Mouse (Mus musculus) neutrophil, adult 65 days (primary cell): ENCODE data around the gene Pde3a. TPM values are rescaled to one million over a fixed set of nuclear protein-coding genes. Genes with fewer than 3 reads are reported as not detected.

Experiments
- total RNA-seq: library from RNA; stranded (reverse); gene quantifications from 2 replicates; pipeline ENCODE4 v1.2.4, GENCODE M21; 2023

The Pde3a gene
- 0.05 and 0.35 TPM in 2 replicates for total RNA-seq

DNA sequence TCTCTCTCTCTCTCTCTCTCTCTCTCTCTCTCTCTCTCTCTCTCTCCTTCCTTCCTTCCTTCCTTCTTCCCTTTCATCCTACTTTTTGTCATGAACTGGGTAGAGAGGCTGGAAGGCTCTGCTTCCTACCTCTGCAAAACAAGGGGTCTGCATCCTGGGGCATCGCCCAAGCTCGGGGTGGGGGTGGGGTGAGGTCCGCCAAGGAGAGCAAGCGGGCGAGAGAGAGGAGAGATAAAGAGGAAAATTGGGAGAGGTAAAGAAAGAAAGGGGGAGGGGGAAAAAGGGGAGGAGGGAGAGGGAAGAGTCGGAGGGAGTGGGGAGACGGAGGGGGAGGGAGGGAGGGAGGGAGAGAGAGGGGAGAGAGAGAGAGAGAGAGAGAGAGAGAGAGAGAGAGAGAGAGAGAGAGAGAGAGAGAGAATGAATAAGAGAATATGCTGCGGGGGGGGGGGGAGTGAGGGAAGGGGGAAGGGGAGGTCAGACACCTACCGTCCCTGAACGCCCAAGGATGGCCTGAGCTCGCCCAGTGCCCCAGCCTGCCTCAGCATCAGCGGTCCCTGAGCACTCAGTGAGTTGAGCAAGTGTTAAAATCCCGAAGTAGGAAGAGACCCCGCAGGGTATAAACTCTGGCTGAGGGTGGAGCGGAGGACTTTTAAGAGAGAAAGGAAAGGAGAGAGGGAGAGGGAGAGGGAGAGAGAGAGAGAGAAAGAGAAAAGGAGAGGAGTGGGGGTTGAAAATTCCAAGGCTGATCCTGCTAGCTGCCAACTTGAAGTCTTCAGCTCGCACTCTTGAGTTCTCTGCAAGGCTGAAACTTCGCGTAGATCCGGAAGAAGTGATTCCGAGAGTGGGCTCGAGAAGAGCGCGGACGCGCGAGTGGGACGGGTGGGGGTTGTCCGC lies at the start of gene Pde3a:
Gene Pde3a, plus strand, starts transcription at position 579 of the 894 bp plus-strand sequence.

DNA sequence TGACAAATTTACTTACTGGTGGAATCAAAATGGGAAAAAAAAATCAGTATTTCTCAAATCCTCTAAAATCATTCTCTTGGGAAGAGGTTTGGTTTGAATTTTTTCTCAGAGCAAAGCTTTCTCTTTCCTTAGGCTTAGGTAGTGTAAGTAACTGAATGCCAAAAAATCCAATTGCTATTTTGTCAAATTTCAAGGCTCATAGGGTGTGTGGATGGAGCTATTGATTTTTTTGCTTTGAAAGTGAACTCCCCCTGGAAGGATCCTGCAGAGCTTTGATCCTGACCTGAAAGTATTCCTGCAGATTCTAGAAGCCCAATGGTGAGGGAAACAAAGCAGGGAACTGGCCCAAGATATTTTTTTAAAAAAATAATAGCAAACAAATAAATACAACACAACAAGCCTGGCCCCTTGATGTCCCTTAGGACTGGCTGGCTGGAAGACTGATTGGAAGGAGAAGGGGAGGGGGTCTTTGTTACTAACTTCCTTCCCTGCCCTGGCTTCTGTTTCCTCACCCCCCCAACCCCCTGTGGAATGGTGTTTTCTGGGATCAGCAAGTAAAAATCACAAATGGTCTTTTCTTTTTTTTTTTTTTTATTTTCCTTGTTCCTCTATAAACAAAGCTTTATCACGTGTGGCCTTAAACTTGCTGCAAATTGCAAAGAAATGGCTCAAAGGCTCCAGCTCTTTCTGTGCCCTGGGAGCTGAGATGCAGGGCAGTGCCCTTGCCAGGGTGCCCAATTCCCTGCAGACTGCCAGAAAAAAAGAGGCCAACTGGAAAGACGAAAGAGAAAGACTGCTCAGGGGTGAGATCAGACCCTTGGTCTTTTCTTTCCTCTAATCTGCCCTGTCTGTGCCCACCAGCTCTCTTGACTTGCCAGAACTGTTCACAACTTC lies 274.9 kb downstream of the Pde3a start, which contains the start of gene Slco1c1:
Gene Slco1c1, plus strand, starts transcription at position 622 of the 894 bp plus-strand sequence.

